Mouse (Mus musculus) lung, embryonic 16.5 days (tissue): ENCODE results near the gene Ajm1. TPM values are rescaled to one million over a fixed set of nuclear protein-coding genes. Genes with fewer than 3 reads are reported as not detected.
A peak's percentile ranks its signal among the peaks of the same experiment; 100 is the strongest.
"Not testable (repeated sequence)": the region's sequence is repeated elsewhere in the genome, so short reads cannot be mapped to it uniquely, and the experiment has no call there.

Source experiments
- ATAC-seq: fragments of 200-750 bp; cut with Nextera tagmentation; 2 replicates; pipeline ENCODE4 v1.8.0; 2017; ENCODE audit warnings: low read depth, mild to moderate bottlenecking, moderate library complexity
- H3K27ac ChIP-seq: fragments of 300-500 bp; sonication (generic); 2 replicates; pipeline ENCODE4 v1.5.1; 2014; ENCODE audit warnings: mild to moderate bottlenecking, control low read depth, low read length
- H3K27me3 ChIP-seq: fragments of 300-500 bp; sonication (generic); 2 replicates; pipeline ENCODE4 v1.6.1; 2014; ENCODE audit warnings: low read depth, low read length, mixed read lengths; ENCODE audit not compliant: control insufficient read depth, insufficient read depth
- H3K36me3 ChIP-seq: fragments of 300-500 bp; sonication (generic); 2 replicates; pipeline ENCODE4 v1.6.1; 2014; ENCODE audit warnings: low read length; ENCODE audit not compliant: control insufficient read depth, insufficient read depth
- H3K4me1 ChIP-seq: fragments of 300-500 bp; sonication (generic); replicated peaks from 2 replicates; pipeline ENCODE4 v1.6.1; 2014; ENCODE audit warnings: low read length, mixed read lengths; ENCODE audit not compliant: control insufficient read depth, insufficient read depth
- H3K4me2 ChIP-seq: fragments of 300-500 bp; sonication (generic); 2 replicates; pipeline ENCODE4 v1.6.1; 2014; ENCODE audit warnings: low read depth, low read length, control low read depth
- H3K4me3 ChIP-seq: fragments of 300-500 bp; sonication (generic); 2 replicates; pipeline ENCODE4 v1.5.1; 2014; ENCODE audit warnings: mild to moderate bottlenecking, low read length, control low read depth
- H3K9ac ChIP-seq: fragments of 300-500 bp; sonication (generic); 2 replicates; pipeline ENCODE4 v1.6.1; 2014; ENCODE audit warnings: low read length, control low read depth
- H3K9me3 ChIP-seq: fragments of 300-500 bp; sonication (generic); 2 replicates; pipeline ENCODE4 v1.6.1; 2016; ENCODE audit warnings: low read length; ENCODE audit not compliant: control insufficient read depth
- WGBS: fragments of 180-500 bp; shearing (Covaris S2); extraction: QIAGEN DNeasy Blood & Tissue Kit; methylation state at CpG from one replicate; pipeline ENCODE4 v1.1.7; 2014; 5-methylcytosine and 5-hydroxymethylcytosine counted together
- polyA plus RNA-seq: library from polyadenylated mRNA; unstranded; fragments of >200 nt; fragmentation: Nextera tagmentation; extraction: Ambion mirVana; gene quantifications from 2 replicates; pipeline ENCODE4 v1.2.1, GENCODE M21; 2015

The Ajm1 gene
- polyA plus RNA-seq, 1 experiment from 2014 or later, result 0.21 TPM

DNA sequence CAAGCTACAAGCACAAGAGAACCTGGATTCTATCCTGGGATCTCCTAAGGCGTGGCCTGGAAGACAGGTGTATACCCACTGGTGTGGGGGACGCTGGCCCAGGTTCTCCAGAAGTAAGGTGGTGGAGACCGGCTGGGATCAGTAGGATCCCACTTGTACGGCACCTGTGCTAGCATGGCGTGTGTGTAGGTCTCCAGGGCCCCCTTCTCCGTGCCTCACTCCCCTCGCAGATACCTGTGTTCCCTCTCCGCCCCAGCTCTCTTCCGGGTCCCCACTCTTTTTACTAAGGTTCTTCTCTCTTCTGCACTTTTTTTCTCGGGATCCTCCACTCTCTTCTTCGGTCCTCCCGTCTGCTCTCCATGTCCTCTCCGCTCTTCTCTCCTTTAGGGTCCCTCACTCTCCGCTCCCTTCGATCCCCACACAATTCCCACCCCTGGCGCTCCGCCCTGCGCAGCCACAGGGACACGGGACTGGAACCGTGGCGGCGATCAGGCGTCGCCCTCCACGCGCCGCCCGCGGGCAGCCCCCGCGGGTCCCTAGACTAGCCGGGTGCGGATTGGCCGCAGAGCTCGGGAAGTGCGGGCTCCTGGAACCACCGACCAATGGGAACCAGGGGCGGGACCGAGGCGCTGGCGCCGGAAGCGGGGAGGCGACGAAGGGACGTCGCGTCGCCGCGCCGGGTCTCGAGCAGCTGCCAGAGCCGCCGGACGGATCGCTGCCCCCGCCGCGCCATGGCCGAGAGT, 24.2 kb downstream of the Ajm1 start, which contains the start of gene Edf1:
Edf1 (plus strand) TSS at position 627 of the 743 bp plus-strand sequence.
- Histone ChIP-seq H3K9ac (peak within 1 kb of the TSS; percentile 96), H3K4me2 (peak within 1 kb of the TSS; percentile 82), H3K27me3 (no peaks in the 10 kb centered on the region), H3K27ac (peak within 1 kb of the TSS; percentile 81), H3K9me3 (no peaks in the 10 kb centered on the region), H3K4me1 (peaks cover 18% of the 10 kb centered on the region), H3K36me3 (peaks cover 18% of the 10 kb centered on the region), H3K4me3 (peak within 1 kb of the TSS; percentile 94)
- WGBS, result under 1% methylated on average over 61 of the region's 61 CpGs
- ATAC-seq, result peak; percentile 99

DNA sequence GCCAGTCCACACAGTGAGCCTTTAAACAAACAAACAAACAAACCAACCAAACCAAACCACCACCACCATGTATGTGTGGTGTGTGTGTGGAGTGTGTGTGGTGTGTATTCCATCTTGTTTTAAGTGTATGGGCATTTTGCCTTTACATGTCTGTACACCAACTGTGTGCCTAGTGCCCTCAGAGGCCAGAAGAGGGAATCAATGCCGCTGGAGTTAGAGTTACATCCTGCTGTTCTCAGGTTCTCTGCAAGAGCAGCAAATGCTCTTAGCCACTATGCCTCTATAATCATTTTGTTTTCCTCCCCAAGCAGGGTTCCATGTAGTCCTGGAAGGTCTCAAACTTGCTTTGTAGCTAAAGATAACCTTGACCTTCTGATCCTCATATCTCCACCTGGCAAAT, 25.3 kb downstream of the Ajm1 start:
- Histone ChIP-seq H3K36me3 (peaks cover 10% of the 10 kb centered on the region), H3K4me3 (no peak overlapping the region), H3K27ac (no peak overlapping the region), H3K4me2 (no peak overlapping the region), H3K9ac (no peak overlapping the region), H3K9me3 (no peaks in the 10 kb centered on the region), H3K27me3 (no peaks in the 10 kb centered on the region), H3K4me1 (peaks cover 18% of the 10 kb centered on the region)
- WGBS, result 29% methylated on average over 1 of the region's 1 CpGs
- no peak for ATAC-seq

- H3K27me3 ChIP-seq, ATAC-seq, H3K36me3 ChIP-seq, H3K4me3 ChIP-seq, H3K9me3 ChIP-seq, H3K4me2 ChIP-seq, H3K27ac ChIP-seq, H3K9ac ChIP-seq: not testable (repeated sequence)
- H3K4me1 ChIP-seq, result peaks cover 18% of the 10 kb centered on the region
- 49% methylated on average over 2 of the region's 2 CpGs for WGBS
Measured at GRCm38 (mm10) chr2:25555479-25555878, 26.1 kb downstream of the Ajm1 start.

DNA sequence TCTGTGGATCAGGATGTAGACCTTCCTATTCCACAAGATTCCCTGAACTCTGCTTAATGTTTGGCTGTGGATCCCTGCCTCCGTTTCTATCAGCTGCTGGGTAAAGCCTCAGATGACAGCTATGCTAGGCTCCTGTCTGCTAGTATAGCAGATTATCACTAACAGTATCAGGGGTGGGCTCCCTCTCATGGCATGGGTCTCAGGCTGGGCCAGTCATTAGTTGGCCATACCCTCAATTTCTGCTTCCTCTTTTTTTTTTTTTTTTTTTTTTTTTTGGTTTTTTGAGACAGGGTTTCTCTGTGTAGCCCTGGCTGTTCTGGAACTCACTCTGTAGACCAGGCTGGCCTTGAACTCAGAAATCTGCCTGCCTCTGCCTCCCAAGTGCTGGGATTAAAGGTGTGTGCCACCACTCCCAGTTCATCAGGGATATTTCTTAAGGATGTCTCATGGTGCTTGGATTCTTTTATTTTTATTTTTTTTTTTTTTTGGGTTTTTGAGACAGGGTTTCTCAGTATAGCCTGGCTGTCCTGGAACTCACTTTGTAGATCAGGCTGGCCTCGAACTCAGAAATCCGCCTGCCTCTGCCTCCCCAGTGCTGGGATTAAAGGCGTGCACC, 28.3 kb downstream of the Ajm1 start:
- H3K4me2 ChIP-seq, H3K27ac ChIP-seq, H3K4me3 ChIP-seq, H3K9me3 ChIP-seq, H3K9ac ChIP-seq, H3K36me3 ChIP-seq, H3K4me1 ChIP-seq, H3K27me3 ChIP-seq, ATAC-seq: not testable (repeated sequence)
- WGBS, result 82% methylated on average over 4 of the region's 4 CpGs

GRCm38 (mm10) chr2:25551186-25551585, 30.4 kb downstream of the Ajm1 start:
- H3K4me3 ChIP-seq, result no peak overlapping the region
- no peak overlapping the region for H3K9ac ChIP-seq
- H3K4me2 ChIP-seq, result no peak overlapping the region
- no peaks in the 10 kb centered on the region for H3K27me3 ChIP-seq
- H3K36me3 ChIP-seq, result no peaks in the 10 kb centered on the region
- no peak for ATAC-seq
- no peak overlapping the region for H3K27ac ChIP-seq
- H3K4me1 ChIP-seq, result peaks cover 4% of the 10 kb centered on the region
- H3K9me3 ChIP-seq, result no peaks in the 10 kb centered on the region
- 18% methylated on average over 5 of the region's 5 CpGs for WGBS

GRCm38 (mm10) chr2:25549021-25549991, 32.3 kb downstream of the Ajm1 start:
- 61% methylated on average over 9 of the region's 9 CpGs for WGBS

GRCm38 (mm10) chr2:25546811-25547491, 34.6 kb downstream of the Ajm1 start, which contains the start of gene Traf2:
Gene Traf2, minus strand, starts transcription at chr2:25546940.
- Histone ChIP-seq H3K4me3 (peak within 1 kb of the TSS; percentile 76), H3K27ac (peak within 1 kb of the TSS; percentile 69), H3K4me1 (peaks cover 11% of the 10 kb centered on the region), H3K27me3 (no peaks in the 10 kb centered on the region), H3K9me3 (no peaks in the 10 kb centered on the region), H3K9ac (peak within 1 kb of the TSS; percentile 86), H3K36me3 (no peaks in the 10 kb centered on the region), H3K4me2 (peak within 1 kb of the TSS; percentile 85)
- ATAC-seq, result peak; percentile 100
- WGBS, result 3% methylated on average over 44 of the region's 48 CpGs

More at GRCm38 (mm10) chr2:25549021-25549991, 32.3 kb downstream of the Ajm1 start:
- H3K27ac ChIP-seq, result no peak overlapping the region
- no peak overlapping the region for H3K9ac ChIP-seq
- H3K4me3 ChIP-seq, result no peak overlapping the region
- ATAC-seq, result no peak
- H3K4me1 ChIP-seq, result peaks cover 11% of the 10 kb centered on the region
- H3K36me3 ChIP-seq, result no peaks in the 10 kb centered on the region
- no peak overlapping the region for H3K4me2 ChIP-seq
- H3K9me3 ChIP-seq, result no peaks in the 10 kb centered on the region
- H3K27me3 ChIP-seq, result no peaks in the 10 kb centered on the region

- Histone ChIP-seq H3K4me3 (peak overlapping the region; percentile 76), H3K4me1 (peaks cover 11% of the 10 kb centered on the region), H3K27me3 (no peaks in the 10 kb centered on the region), H3K9ac (peak overlapping the region; percentile 86), H3K9me3 (no peaks in the 10 kb centered on the region), H3K36me3 (no peaks in the 10 kb centered on the region), H3K27ac (peak overlapping the region; percentile 69), H3K4me2 (peak overlapping the region; percentile 85)
- 5% methylated on average over 38 of the region's 43 CpGs for WGBS
- peak; percentile 79 for ATAC-seq
Measured at GRCm38 (mm10) chr2:25545996-25546810, 35.4 kb downstream of the Ajm1 start.
